Mouse (Mus musculus) midbrain, embryonic 12.5 days (tissue): Measurements from ENCODE around the gene Epb42. TPM values are rescaled to one million over a fixed set of nuclear protein-coding genes. Genes with fewer than 3 reads are reported as not detected.
"Not testable (repeated sequence)": the region's sequence is repeated elsewhere in the genome, so short reads cannot be mapped to it uniquely, and the experiment has no call there.

ENCODE experiments used
- ATAC-seq: fragments of 200-750 bp; cut with Nextera tagmentation; 2 replicates; pipeline ENCODE4 v1.8.0; 2017; ENCODE audit warnings: low read depth, moderate TSS enrichment, moderate library complexity; ENCODE audit not compliant: low FRiP score
- H3K27ac ChIP-seq: fragments of 300-500 bp; sonication (generic); replicated peaks from 2 replicates; pipeline ENCODE4 v1.5.1; 2016; ENCODE audit warnings: mild to moderate bottlenecking
- H3K27me3 ChIP-seq: fragments of 300-500 bp; sonication (generic); 2 replicates; pipeline ENCODE4 v1.6.1; 2016; ENCODE audit warnings: mild to moderate bottlenecking
- H3K36me3 ChIP-seq: fragments of 300-500 bp; sonication (generic); 2 replicates; pipeline ENCODE4 v1.6.1; 2016
- H3K4me1 ChIP-seq: fragments of 300-500 bp; sonication (generic); 2 replicates; pipeline ENCODE4 v1.6.1; 2016
- H3K4me2 ChIP-seq: fragments of 300-500 bp; sonication (generic); replicated peaks from 2 replicates; pipeline ENCODE4 v1.6.1; 2016; ENCODE audit warnings: mild to moderate bottlenecking, moderate library complexity
- H3K4me3 ChIP-seq: fragments of 300-500 bp; sonication (generic); 2 replicates; pipeline ENCODE4 v1.5.1; 2016; ENCODE audit warnings: mild to moderate bottlenecking
- H3K9ac ChIP-seq: fragments of 300-500 bp; sonication (generic); replicated peaks from 2 replicates; pipeline ENCODE4 v1.6.1; 2016; ENCODE audit warnings: mild to moderate bottlenecking, moderate library complexity
- H3K9me3 ChIP-seq: fragments of 300-500 bp; sonication (generic); 2 replicates; pipeline ENCODE4 v1.6.1; 2016; ENCODE audit warnings: mild to moderate bottlenecking
- WGBS: fragments of 180-500 bp; shearing (Covaris S2); methylation state at CpG from one replicate; pipeline ENCODE4 v1.1.7; 2016; 5-methylcytosine and 5-hydroxymethylcytosine counted together
- polyA plus RNA-seq: library from polyadenylated mRNA; unstranded; fragments of >200 nt; fragmentation: Nextera tagmentation; extraction: Ambion mirVana; gene quantifications from 2 replicates; pipeline ENCODE4 v1.2.1, GENCODE M21; 2016

Epb42 gene
- polyA plus RNA-seq, 1 experiment from 2014 or later = 5.5 TPM

GRCm38 (mm10) chr2:121006986-121007385 lies 29.9 kb downstream of the Epb42 start:
- H3K27me3 ChIP-seq = no peaks in the 10 kb centered on the region
- H3K27ac ChIP-seq = no peak overlapping the region
- 92% methylated on average over 1 of the region's 1 CpGs for WGBS
- H3K9ac ChIP-seq = no peak overlapping the region
- H3K4me2 ChIP-seq = no peak overlapping the region
- H3K36me3 ChIP-seq = peaks cover 10% of the 10 kb centered on the region
- H3K9me3 ChIP-seq = no peaks in the 10 kb centered on the region
- no peak for ATAC-seq
- H3K4me3 ChIP-seq = no peak overlapping the region
- peaks cover 9% of the 10 kb centered on the region for H3K4me1 ChIP-seq

GRCm38 (mm10) chr2:121004018-121004811 lies 32.7 kb downstream of the Epb42 start:
- Histone ChIP-seq H3K4me2 (no peak overlapping the region), H3K4me3 (no peak overlapping the region), H3K27me3 (no peaks in the 10 kb centered on the region), H3K27ac (no peak overlapping the region), H3K4me1 (peaks cover 6% of the 10 kb centered on the region), H3K9me3 (no peaks in the 10 kb centered on the region), H3K36me3 (no peaks in the 10 kb centered on the region), H3K9ac (no peak overlapping the region)
- ATAC-seq = no peak
- WGBS = 83% methylated on average over 7 of the region's 7 CpGs

- ATAC-seq = no peak
- Histone ChIP-seq H3K4me3 (no peak overlapping the region), H3K27ac (no peak overlapping the region), H3K9ac (no peak overlapping the region), H3K4me1 (peaks cover under 1% of the 10 kb centered on the region; the same call in 1 of the 2 replicates), H3K9me3 (no peaks in the 10 kb centered on the region), H3K4me2 (no peak overlapping the region), H3K36me3 (no peaks in the 10 kb centered on the region), H3K27me3 (no peaks in the 10 kb centered on the region)
- 58% methylated on average over 2 of the region's 2 CpGs for WGBS
These were observed 33.3 kb downstream of the Epb42 start for GRCm38 (mm10) chr2:121003586-121003985.

- WGBS = 89% methylated on average over 8 of the region's 8 CpGs
- Histone ChIP-seq H3K4me3 (no peak overlapping the region), H3K27me3 (no peaks in the 10 kb centered on the region), H3K4me2 (no peak overlapping the region), H3K4me1 (no peaks in the 10 kb centered on the region), H3K9me3 (no peaks in the 10 kb centered on the region), H3K27ac (no peak overlapping the region), H3K36me3 (no peaks in the 10 kb centered on the region), H3K9ac (no peak overlapping the region)
- ATAC-seq = no peak
These were observed 38.0 kb downstream of the Epb42 start for GRCm38 (mm10) chr2:120998863-120999262.

- H3K27me3 ChIP-seq, H3K27ac ChIP-seq, ATAC-seq, H3K36me3 ChIP-seq, H3K4me3 ChIP-seq, H3K4me1 ChIP-seq, H3K9me3 ChIP-seq, H3K9ac ChIP-seq, H3K4me2 ChIP-seq: not testable (repeated sequence)
- 68% methylated on average over 1 of the region's 1 CpGs for WGBS
These were observed 40.3 kb downstream of the Epb42 start for GRCm38 (mm10) chr2:120996607-120997006.

- 78% methylated on average over 4 of the region's 4 CpGs for WGBS
- Histone ChIP-seq H3K4me3 (no peak overlapping the region), H3K4me2 (no peak overlapping the region), H3K9me3 (no peaks in the 10 kb centered on the region), H3K36me3 (no peaks in the 10 kb centered on the region), H3K27me3 (no peaks in the 10 kb centered on the region), H3K9ac (no peak overlapping the region), H3K4me1 (no peaks in the 10 kb centered on the region), H3K27ac (no peak overlapping the region)
- ATAC-seq = no peak
These were observed 45.7 kb downstream of the Epb42 start for GRCm38 (mm10) chr2:120991196-120991595.

- H3K4me1 ChIP-seq = no peaks in the 10 kb centered on the region
- no peak for ATAC-seq
- no peaks in the 10 kb centered on the region for H3K9me3 ChIP-seq
- H3K27me3 ChIP-seq = peaks cover 5% of the 10 kb centered on the region; the same call in 1 of the 2 replicates
- no peaks in the 10 kb centered on the region for H3K36me3 ChIP-seq
- no peak overlapping the region for H3K4me3 ChIP-seq
- H3K27ac ChIP-seq = no peak overlapping the region
- WGBS = 94% methylated on average over 1 of the region's 1 CpGs
- no peak overlapping the region for H3K4me2 ChIP-seq
- H3K9ac ChIP-seq = no peak overlapping the region
These were observed 51.6 kb downstream of the Epb42 start for GRCm38 (mm10) chr2:120985241-120985640.

- WGBS = 7% methylated on average over 2 of the region's 2 CpGs
- peaks cover 5% of the 10 kb centered on the region; the same call in 1 of the 2 replicates for H3K27me3 ChIP-seq
- H3K9me3 ChIP-seq = no peaks in the 10 kb centered on the region
- H3K4me3 ChIP-seq = no peak overlapping the region
- H3K4me1 ChIP-seq = no peaks in the 10 kb centered on the region
- H3K36me3 ChIP-seq = no peaks in the 10 kb centered on the region
- no peak overlapping the region for H3K9ac ChIP-seq
- H3K4me2 ChIP-seq = no peak overlapping the region
- ATAC-seq = no peak
- H3K27ac ChIP-seq = no peak overlapping the region
These were observed 53.3 kb downstream of the Epb42 start for GRCm38 (mm10) chr2:120983611-120984010.

GRCm38 (mm10) chr2:120980861-120981260 lies 56.0 kb downstream of the Epb42 start:
- Histone ChIP-seq H3K4me1 (0 out of 2 replicates have a peak, but pooled peaks cover 4% of the 10 kb centered on the region), H3K9ac (no peak overlapping the region), H3K27me3 (peaks cover 8% of the 10 kb centered on the region; the same call in 1 of the 2 replicates), H3K36me3 (no peaks in the 10 kb centered on the region), H3K9me3 (no peaks in the 10 kb centered on the region), H3K4me2 (no peak overlapping the region), H3K27ac (no peak overlapping the region), H3K4me3 (no peak overlapping the region)
- ATAC-seq = no peak
- WGBS = 83% methylated on average over 2 of the region's 2 CpGs

GRCm38 (mm10) chr2:120979819-120980218 lies 57.1 kb downstream of the Epb42 start:
- Histone ChIP-seq H3K9me3 (no peaks in the 10 kb centered on the region), H3K4me2 (no peak overlapping the region), H3K4me1 (0 out of 2 replicates have a peak, but pooled peaks cover 4% of the 10 kb centered on the region), H3K27me3 (peaks cover 8% of the 10 kb centered on the region; the same call in 1 of the 2 replicates), H3K36me3 (no peaks in the 10 kb centered on the region), H3K4me3 (no peak overlapping the region), H3K27ac (no peak overlapping the region), H3K9ac (no peak overlapping the region)
- ATAC-seq = no peak
- WGBS = 78% methylated on average over 1 of the region's 1 CpGs

- H3K9me3 ChIP-seq = no peaks in the 10 kb centered on the region
- ATAC-seq = no peak
- H3K9ac ChIP-seq = no peak overlapping the region
- 40% methylated on average over 2 of the region's 2 CpGs for WGBS
- no peaks in the 10 kb centered on the region for H3K36me3 ChIP-seq
- H3K4me1 ChIP-seq = 0 out of 2 replicates have a peak, but pooled peaks cover 4% of the 10 kb centered on the region
- no peak overlapping the region for H3K4me2 ChIP-seq
- no peak overlapping the region for H3K4me3 ChIP-seq
- no peak overlapping the region for H3K27ac ChIP-seq
- peaks cover 8% of the 10 kb centered on the region; the same call in 1 of the 2 replicates for H3K27me3 ChIP-seq
These were observed 58.2 kb downstream of the Epb42 start for GRCm38 (mm10) chr2:120978693-120979037.

GRCm38 (mm10) chr2:120977926-120978692 lies 58.8 kb downstream of the Epb42 start:
- 0 out of 2 replicates have a peak, but pooled peaks cover 4% of the 10 kb centered on the region for H3K4me1 ChIP-seq
- peak overlapping the region; percentile 87 for H3K4me2 ChIP-seq
- peaks cover 8% of the 10 kb centered on the region; the same call in 1 of the 2 replicates for H3K27me3 ChIP-seq
- peak overlapping the region; percentile 77 for H3K4me3 ChIP-seq
- no peaks in the 10 kb centered on the region for H3K36me3 ChIP-seq
- no peaks in the 10 kb centered on the region for H3K9me3 ChIP-seq
- 78% methylated on average over 8 of the region's 8 CpGs for WGBS
- H3K9ac ChIP-seq = peak overlapping the region; percentile 86; the same call in 1 of the 2 replicates
- no peak for ATAC-seq
- no peak overlapping the region for H3K27ac ChIP-seq
